Mouse (Mus musculus) neural tube, embryonic 14.5 days (tissue): ENCODE results near the gene Hdac9. TPM values are rescaled to one million over a fixed set of nuclear protein-coding genes. Genes with fewer than 3 reads are reported as not detected.

ENCODE experiments used
- ATAC-seq: fragments of 200-750 bp; cut with Nextera tagmentation; 2 replicates; pipeline ENCODE4 v1.8.0; 2017; ENCODE audit warnings: low read depth, mild to moderate bottlenecking, moderate TSS enrichment, moderate library complexity
- H3K27ac ChIP-seq: fragments of 300-500 bp; sonication (generic); 2 replicates; pipeline ENCODE4 v1.5.1; 2014; ENCODE audit warnings: low read depth, mild to moderate bottlenecking, control low read depth, low read length, moderate library complexity, mixed read lengths
- H3K27me3 ChIP-seq: fragments of 300-500 bp; sonication (generic); 2 replicates; pipeline ENCODE4 v1.6.1; 2014; ENCODE audit warnings: low read length; ENCODE audit not compliant: control insufficient read depth, insufficient read depth
- H3K36me3 ChIP-seq: fragments of 300-500 bp; sonication (generic); 2 replicates; pipeline ENCODE4 v1.6.1; 2014; ENCODE audit warnings: low read length, mixed read lengths; ENCODE audit not compliant: control insufficient read depth, insufficient read depth
- H3K4me1 ChIP-seq: fragments of 300-500 bp; sonication (generic); 2 replicates; pipeline ENCODE4 v1.6.1; 2014; ENCODE audit warnings: low read length; ENCODE audit not compliant: control insufficient read depth, insufficient read depth
- H3K4me2 ChIP-seq: fragments of 300-500 bp; sonication (generic); 2 replicates; pipeline ENCODE4 v1.6.1; 2014; ENCODE audit warnings: mild to moderate bottlenecking, low read depth, low read length, control low read depth
- H3K4me3 ChIP-seq: fragments of 300-500 bp; sonication (generic); 2 replicates; pipeline ENCODE4 v1.5.1; 2014; ENCODE audit warnings: low read depth, low read length, control low read depth, mixed read lengths
- H3K9ac ChIP-seq: fragments of 300-500 bp; sonication (generic); replicated peaks from 2 replicates; pipeline ENCODE4 v1.6.1; 2014; ENCODE audit warnings: low read depth, mild to moderate bottlenecking, control low read depth, low read length, mixed read lengths
- H3K9me3 ChIP-seq: fragments of 300-500 bp; sonication (generic); 2 replicates; pipeline ENCODE4 v1.6.1; 2016; ENCODE audit warnings: low read length; ENCODE audit not compliant: control insufficient read depth
- WGBS: fragments of 180-500 bp; shearing (Covaris S2); extraction: QIAGEN DNeasy Blood & Tissue Kit; methylation state at CpG from one replicate; pipeline ENCODE4 v1.1.7; 2014; 5-methylcytosine and 5-hydroxymethylcytosine counted together
- polyA plus RNA-seq: library from polyadenylated mRNA; unstranded; fragments of >200 nt; fragmentation: Nextera tagmentation; extraction: Ambion mirVana; gene quantifications from 2 replicates; pipeline ENCODE4 v1.2.1, GENCODE M21; 2014

Hdac9 gene
- polyA plus RNA-seq, 1 experiment from 2014 or later: 14.1 TPM

- H3K27ac ChIP-seq: no peak overlapping the region
- no peak overlapping the region for H3K4me3 ChIP-seq
- no peaks in the 10 kb centered on the region for H3K27me3 ChIP-seq
- H3K4me1 ChIP-seq: no peaks in the 10 kb centered on the region
- ATAC-seq: no peak
- H3K9ac ChIP-seq: no peak overlapping the region
- no peaks in the 10 kb centered on the region for H3K9me3 ChIP-seq
- 81% methylated on average over 1 of the region's 1 CpGs for WGBS
- no peaks in the 10 kb centered on the region for H3K36me3 ChIP-seq
- H3K4me2 ChIP-seq: no peak overlapping the region
Measured at GRCm38 (mm10) chr12:34696736-34697135, 220.2 kb downstream of the Hdac9 start.

GRCm38 (mm10) chr12:34688941-34689340 is 228.0 kb downstream of the Hdac9 start:
- Histone ChIP-seq H3K9me3 (no peaks in the 10 kb centered on the region), H3K36me3 (no peaks in the 10 kb centered on the region), H3K4me1 (no peaks in the 10 kb centered on the region), H3K4me3 (no peak overlapping the region), H3K4me2 (no peak overlapping the region), H3K9ac (no peak overlapping the region), H3K27ac (no peak overlapping the region), H3K27me3 (no peaks in the 10 kb centered on the region)
- 60% methylated on average over 4 of the region's 4 CpGs for WGBS
- ATAC-seq: no peak

- Histone ChIP-seq H3K36me3 (no peaks in the 10 kb centered on the region), H3K4me2 (no peak overlapping the region), H3K4me1 (no peaks in the 10 kb centered on the region), H3K9me3 (no peaks in the 10 kb centered on the region), H3K27ac (no peak overlapping the region), H3K4me3 (no peak overlapping the region), H3K27me3 (no peaks in the 10 kb centered on the region), H3K9ac (no peak overlapping the region)
- ATAC-seq: no peak
- 78% methylated on average over 4 of the region's 4 CpGs for WGBS
Measured at GRCm38 (mm10) chr12:34683375-34683774, 233.5 kb downstream of the Hdac9 start.

GRCm38 (mm10) chr12:34682657-34683056 is 234.2 kb downstream of the Hdac9 start:
- WGBS: 90% methylated on average over 3 of the region's 3 CpGs
- no peak for ATAC-seq
- H3K9ac ChIP-seq: no peak overlapping the region
- no peaks in the 10 kb centered on the region for H3K4me1 ChIP-seq
- H3K4me3 ChIP-seq: no peak overlapping the region
- no peaks in the 10 kb centered on the region for H3K9me3 ChIP-seq
- H3K27ac ChIP-seq: no peak overlapping the region
- H3K27me3 ChIP-seq: no peaks in the 10 kb centered on the region
- no peak overlapping the region for H3K4me2 ChIP-seq
- no peaks in the 10 kb centered on the region for H3K36me3 ChIP-seq

GRCm38 (mm10) chr12:34680576-34680975 is 236.3 kb downstream of the Hdac9 start:
- no peak overlapping the region for H3K27ac ChIP-seq
- no peak for ATAC-seq
- 45% methylated on average over 5 of the region's 5 CpGs for WGBS

GRCm38 (mm10) chr12:34677110-34677509 is 239.8 kb downstream of the Hdac9 start:
- Histone ChIP-seq H3K9me3 (no peaks in the 10 kb centered on the region), H3K27me3 (no peaks in the 10 kb centered on the region), H3K36me3 (no peaks in the 10 kb centered on the region), H3K27ac (no peak overlapping the region), H3K4me2 (no peak overlapping the region), H3K9ac (no peak overlapping the region), H3K4me3 (no peak overlapping the region), H3K4me1 (no peaks in the 10 kb centered on the region)
- WGBS: 83% methylated on average over 6 of the region's 6 CpGs
- no peak for ATAC-seq

More at GRCm38 (mm10) chr12:34680576-34680975, 236.3 kb downstream of the Hdac9 start:
- no peaks in the 10 kb centered on the region for H3K9me3 ChIP-seq
- no peaks in the 10 kb centered on the region for H3K36me3 ChIP-seq
- H3K9ac ChIP-seq: no peak overlapping the region
- no peak overlapping the region for H3K4me3 ChIP-seq
- H3K27me3 ChIP-seq: no peaks in the 10 kb centered on the region
- no peak overlapping the region for H3K4me2 ChIP-seq
- H3K4me1 ChIP-seq: no peaks in the 10 kb centered on the region

- H3K4me3 ChIP-seq: no peak overlapping the region
- H3K27ac ChIP-seq: no peak overlapping the region
- H3K9me3 ChIP-seq: no peaks in the 10 kb centered on the region
- H3K4me2 ChIP-seq: no peak overlapping the region
- H3K9ac ChIP-seq: no peak overlapping the region
- H3K36me3 ChIP-seq: no peaks in the 10 kb centered on the region
- no peaks in the 10 kb centered on the region for H3K4me1 ChIP-seq
- no peak for ATAC-seq
- no peaks in the 10 kb centered on the region for H3K27me3 ChIP-seq
- 76% methylated on average over 2 of the region's 2 CpGs for WGBS
Measured at GRCm38 (mm10) chr12:34674235-34674634, 242.7 kb downstream of the Hdac9 start.

- no peak overlapping the region for H3K4me2 ChIP-seq
- H3K27me3 ChIP-seq: no peaks in the 10 kb centered on the region
- H3K4me1 ChIP-seq: no peaks in the 10 kb centered on the region
- WGBS: 92% methylated on average over 4 of the region's 4 CpGs
- no peak overlapping the region for H3K4me3 ChIP-seq
- H3K36me3 ChIP-seq: no peaks in the 10 kb centered on the region
- H3K27ac ChIP-seq: no peak overlapping the region
- no peak for ATAC-seq
- H3K9ac ChIP-seq: no peak overlapping the region
- no peaks in the 10 kb centered on the region for H3K9me3 ChIP-seq
Measured at GRCm38 (mm10) chr12:34673539-34673938, 243.4 kb downstream of the Hdac9 start.

GRCm38 (mm10) chr12:34664758-34665157 is 252.1 kb downstream of the Hdac9 start:
- no peak overlapping the region for H3K9ac ChIP-seq
- no peaks in the 10 kb centered on the region for H3K4me1 ChIP-seq
- no peaks in the 10 kb centered on the region for H3K36me3 ChIP-seq
- ATAC-seq: peak; percentile 80
- no peak overlapping the region for H3K4me2 ChIP-seq
- H3K4me3 ChIP-seq: no peak overlapping the region
- no peak overlapping the region for H3K27ac ChIP-seq
- H3K27me3 ChIP-seq: no peaks in the 10 kb centered on the region
- WGBS: 6% methylated on average over 3 of the region's 3 CpGs
- H3K9me3 ChIP-seq: no peaks in the 10 kb centered on the region

GRCm38 (mm10) chr12:34661378-34661777 is 255.5 kb downstream of the Hdac9 start:
- Histone ChIP-seq H3K27me3 (no peaks in the 10 kb centered on the region), H3K36me3 (no peaks in the 10 kb centered on the region), H3K4me3 (no peak overlapping the region), H3K9me3 (no peaks in the 10 kb centered on the region), H3K9ac (no peak overlapping the region), H3K4me2 (no peak overlapping the region), H3K4me1 (no peaks in the 10 kb centered on the region), H3K27ac (no peak overlapping the region)
- peak; percentile 78 for ATAC-seq
